Mouse (Mus musculus) left cerebral cortex, adult 9 months (tissue): Measurements from ENCODE around the gene Pmch.
A peak's percentile ranks its signal among the peaks of the same experiment; 100 is the strongest.

Experiments
- DNase-seq, 2 experiments: peaks; one replicate each; pipeline ENCODE4 v3.0.0; 2022; ENCODE audit warnings: low spot score in 2 of 2

The Pmch gene

DNA sequence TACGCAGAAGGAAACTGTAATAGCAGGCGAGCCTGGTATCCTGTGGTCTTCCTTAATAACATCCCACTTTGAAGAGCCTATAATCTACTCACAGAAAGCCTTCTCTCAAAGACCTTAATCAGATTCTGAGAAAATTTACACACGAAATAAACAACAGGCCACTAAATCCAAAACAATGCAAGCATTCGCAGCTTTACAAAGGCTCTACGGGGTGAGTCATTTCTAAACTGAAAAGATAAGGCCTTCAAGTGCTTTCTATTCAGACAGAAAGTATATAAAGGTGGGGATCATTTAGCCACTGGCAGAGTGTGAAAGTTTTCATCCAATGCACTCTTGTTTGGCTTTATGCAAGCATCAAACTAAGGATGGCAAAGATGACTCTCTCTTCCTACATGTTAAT is at the start of gene Pmch:
Pmch (plus strand) TSS at position 301 of the 400 bp plus-strand sequence.
- no peak for DNase-seq

DNA sequence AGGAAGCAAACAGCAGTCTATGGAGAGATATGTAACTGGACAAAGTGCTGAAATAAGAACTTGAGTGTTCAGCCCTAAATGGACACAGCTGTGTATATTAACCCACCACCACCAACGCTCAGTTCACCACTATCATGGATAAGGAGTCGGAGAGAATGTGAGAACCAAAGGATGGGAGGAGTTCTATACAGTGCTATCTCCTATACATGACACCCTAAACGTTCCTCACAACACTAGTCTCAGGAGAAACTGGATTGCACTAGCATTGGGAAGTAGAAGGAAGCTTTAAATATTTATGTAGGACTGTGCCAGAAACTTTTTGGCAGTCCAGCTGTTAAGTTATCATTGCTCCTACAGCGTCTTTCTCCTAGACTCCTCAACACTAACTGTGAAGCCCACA is 46.6 kb upstream of the Pmch start:
- DNase-seq: no peak

DNA sequence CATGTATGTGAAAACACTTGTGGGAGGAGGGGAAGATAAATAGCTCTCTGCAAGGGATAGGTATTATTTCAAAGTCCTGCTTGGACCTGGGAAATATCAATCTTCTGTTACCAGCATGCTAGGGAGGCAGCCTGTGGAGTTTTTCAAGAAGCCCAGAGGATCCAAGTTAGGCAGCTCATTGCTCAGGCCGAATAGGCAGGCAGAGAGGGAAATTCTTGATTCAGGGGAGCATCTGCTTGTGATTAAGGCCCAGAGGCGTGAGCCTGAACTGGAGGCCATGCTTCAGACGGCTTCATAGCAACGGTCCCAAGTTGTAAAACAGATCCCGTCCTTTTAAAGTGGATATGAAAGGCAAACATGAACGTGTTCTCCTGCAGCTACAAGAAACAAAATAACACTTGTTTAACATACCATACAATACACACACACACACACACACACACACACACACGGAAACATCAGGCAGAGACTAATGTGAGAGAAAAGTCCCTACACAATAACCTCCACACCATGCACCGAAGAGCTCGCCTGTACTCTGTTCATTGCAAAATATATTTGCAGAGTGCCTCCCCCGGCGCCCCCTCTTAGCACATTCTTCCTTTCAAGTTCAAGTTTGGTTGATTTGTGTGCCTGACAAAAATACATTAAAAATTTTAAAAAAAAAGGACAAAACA is 44.6 kb upstream of the Pmch start:
- no peak for DNase-seq

DNA sequence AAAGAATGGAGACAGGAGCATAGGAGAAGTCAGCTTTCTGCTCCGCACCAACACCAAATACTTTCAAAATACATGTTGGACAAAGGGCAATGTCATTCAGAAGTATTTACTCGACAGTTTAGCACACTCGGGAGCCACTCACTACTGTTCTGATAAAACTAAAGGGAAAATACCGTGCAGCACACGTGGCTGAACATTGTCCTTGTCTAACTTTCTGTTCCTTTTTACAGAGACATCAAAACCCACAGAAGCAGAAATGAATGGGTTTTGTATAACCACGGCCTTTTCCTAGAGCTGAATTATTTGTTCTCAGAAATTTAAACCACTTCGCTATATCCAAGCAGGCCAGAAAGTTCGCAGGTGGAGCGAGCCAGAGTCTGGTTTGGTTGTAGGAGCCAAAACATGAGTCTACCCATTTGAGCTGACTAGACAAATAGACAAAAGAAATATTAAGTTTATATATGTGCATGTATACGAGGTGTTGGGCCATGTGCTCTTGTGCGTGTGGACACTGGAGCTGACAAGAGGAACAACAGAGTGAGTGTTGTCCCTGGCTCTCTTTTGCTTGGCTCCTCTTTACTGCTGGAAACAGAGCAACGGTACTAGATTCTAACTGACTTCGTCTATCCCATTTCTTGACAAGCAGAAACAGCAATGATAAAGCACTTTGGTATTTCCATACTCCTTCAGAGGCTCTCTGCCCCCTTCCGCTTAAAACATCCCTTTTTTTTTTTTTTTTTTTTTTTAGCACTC is 36.5 kb upstream of the Pmch start:
- DNase-seq: no peak

DNA sequence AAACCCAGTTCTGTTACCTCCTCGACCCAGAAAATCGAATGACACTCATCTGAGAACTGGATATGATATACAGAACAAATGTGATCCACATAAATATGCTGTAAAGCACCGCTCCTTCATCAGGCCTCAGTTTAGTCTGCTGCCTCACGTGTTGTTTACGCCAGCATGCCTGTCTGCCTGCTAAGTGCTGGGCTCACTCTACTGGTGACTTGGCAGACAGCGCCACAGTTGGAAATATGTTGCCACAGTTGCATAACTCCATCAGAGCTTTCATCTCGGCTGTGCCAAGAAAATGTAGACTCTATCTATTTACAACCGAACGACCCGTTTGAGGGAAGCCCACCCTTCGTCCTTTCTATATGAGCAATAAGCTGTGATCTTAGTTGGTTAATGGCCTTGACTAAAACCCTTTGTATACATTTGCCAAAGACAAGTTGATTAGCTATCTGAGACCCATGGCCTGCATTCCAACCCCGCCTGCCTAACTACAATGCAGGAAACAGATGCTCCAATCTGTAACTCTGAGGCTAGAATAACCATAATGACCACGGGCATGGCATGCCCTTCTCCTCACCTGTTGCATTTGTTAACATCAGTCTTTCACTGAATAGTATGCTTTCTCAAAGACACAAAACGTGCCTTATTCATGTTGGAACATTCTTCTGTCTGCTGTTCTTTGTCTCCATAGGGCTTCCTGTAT is 33.8 kb upstream of the Pmch start:
- DNase-seq: peak in 1 of 2 experiments; percentile 20

DNA sequence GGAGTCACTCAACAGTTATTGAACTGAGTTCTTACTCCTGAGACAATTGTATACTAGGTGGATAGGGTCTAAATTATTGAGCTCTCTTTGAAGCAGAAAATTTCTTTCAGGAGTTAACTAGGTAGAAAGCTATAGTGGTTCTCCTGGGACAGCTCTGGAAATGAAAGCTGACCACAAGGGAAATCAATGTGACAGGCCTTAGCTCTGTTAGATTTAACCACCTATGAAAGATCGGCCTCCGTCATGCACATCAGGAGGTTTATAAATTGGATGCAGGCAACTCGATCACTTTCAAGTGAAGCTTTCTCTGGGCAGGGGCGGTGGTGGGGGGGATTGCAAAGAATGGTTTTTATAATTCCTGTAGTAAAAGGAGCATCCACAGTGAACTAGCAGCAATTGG is 27.4 kb upstream of the Pmch start:
- no peak for DNase-seq

DNA sequence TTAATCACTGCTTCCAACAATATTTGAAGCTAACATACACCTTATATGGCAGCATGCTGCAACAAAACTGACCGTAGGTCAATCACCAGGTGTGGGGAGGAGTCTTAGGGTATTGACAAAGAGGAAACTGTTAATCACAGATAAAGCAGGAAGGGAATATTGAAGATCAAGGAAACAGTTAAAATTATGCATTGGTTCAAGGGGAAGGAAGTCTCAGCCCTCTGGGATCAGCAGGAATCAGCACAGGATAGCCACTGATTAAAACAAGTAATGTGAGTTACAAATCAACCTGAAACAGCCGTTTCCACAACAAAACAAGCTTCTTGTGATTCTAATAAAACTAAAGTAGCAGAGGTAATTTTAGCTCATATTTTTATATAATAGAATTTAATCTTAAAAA is 26.0 kb upstream of the Pmch start:
- DNase-seq: no peak

DNA sequence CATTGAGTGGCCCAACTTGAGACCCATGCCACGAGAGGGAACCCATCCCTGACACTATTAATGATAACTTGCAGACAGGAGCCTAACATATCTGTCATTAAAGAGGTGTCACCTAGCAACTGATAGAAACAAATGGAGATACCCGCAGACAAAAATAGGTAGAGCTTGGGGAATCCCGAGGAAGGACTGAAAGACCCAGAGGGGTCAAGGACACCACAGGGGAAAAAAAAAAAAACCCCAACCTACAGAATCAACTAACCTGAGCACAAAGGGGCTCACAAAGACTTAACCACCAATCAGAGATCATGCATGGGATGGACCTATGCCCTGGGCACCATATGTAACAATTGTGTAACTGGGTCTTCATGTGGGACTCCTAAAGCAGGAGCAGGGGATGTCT is 23.5 kb upstream of the Pmch start:
- DNase-seq: no peak

DNA sequence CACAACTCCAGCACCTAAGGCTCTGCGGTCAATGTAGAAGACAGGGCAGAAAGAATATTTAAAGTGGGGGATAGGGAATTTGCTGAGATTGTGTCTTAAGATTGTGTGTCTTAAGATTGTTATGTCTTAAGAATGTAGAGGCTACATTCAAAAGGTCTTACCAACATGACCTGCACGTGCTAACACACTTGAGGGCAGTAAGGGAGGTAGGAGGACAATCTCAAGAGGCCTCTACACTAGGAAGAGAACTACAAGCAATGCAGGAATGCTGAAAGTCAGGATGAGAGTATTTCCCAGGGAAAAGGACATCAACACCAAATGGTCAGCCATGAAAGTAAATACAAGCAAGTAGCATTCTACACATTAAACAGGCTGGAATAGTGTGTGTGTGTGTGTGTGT is 15.3 kb downstream of the Pmch start:
- no peak for DNase-seq

DNA sequence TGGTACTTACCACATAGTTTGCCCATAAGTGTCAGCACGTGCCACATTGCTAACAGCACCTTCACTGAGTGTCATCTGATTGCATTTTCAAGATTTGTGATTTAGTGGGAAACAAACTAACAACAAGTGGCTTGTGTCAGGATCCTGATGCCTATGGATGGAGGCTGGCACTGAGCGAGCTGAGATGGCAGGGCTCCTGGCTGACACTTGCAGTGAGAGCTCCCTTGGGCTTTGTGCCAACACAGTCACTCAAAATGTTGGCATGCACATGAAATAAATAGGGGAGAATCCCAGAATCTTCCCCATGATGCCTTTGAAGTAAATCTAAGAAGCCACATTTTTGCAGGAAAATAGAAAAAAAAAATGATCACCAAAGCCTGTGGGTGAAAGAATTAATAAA is 22.4 kb downstream of the Pmch start:
- DNase-seq: no peak

DNA sequence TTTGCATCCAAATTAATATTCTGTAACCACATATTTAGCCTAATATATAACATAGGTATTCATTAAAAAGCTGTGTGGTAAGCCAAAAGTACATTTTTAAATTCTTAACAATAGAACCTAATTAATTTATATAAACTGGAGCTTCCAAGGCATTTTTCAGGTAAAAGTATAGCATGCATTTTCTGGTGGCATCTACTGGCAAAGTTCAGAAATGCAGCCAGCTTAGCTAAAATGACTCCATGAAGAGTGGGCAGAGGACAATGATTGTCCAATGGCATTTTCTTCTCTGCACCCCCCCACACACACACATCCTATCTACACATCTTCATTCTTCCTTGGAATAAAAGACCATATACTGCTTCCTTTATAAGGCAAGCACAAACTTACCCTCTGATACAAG is 28.8 kb downstream of the Pmch start:
- no peak for DNase-seq

DNA sequence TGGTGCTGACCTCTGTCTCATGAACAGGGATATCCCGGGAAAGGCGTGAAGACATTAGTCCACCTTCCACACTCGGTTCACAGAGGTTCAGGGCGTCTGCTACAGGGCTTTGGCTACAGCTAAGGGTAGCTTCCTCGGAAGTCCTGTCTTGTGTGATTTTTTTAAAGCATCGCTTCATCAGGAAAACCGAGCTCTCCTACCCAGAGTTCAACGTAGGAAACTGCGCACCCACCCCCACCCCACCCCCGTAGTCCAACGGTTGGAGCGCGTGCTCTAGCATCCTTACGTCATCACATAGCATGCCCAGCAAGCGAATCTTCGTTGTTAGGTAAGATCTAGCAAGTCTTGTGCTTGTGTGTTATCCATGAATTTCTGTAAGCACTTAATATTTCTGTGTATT is 44.8 kb downstream of the Pmch start:
- DNase-seq: no peak
